Mouse (Mus musculus) mesoderm, embryonic 11.5 days (tissue): Measurements from ENCODE around the gene Parp11.

Experiments
- DNase-seq: peaks from one replicate; pipeline ENCODE4 v3.0.0-alpha.2; 2012; ENCODE audit warnings: low read depth, low spot score

Gene Parp11

DNA sequence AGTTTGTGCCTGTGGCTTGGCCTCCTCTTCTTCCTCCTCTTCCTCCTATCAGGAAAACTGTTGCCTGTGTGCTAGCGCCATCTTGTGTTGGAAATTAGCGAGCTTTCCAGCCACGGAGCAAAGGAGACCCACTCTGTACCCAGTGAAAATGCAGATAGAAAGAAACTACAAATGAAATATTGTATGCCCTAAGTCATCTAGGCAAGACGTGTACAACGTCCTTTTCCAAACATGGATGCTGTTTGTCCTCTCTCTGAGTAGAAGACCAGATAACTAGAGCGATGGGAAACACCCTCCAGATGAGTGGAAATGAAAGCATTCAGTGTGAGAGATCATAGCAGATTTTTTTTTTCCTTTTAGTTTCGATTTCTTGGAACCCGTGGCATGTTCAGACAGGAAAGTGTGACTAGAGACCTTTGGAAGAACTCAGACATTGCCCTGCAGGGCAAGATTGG, at the start of gene Parp11:
Parp11 (plus strand) TSS at position 405 of the 455 bp plus-strand sequence.
- DNase-seq = peak; percentile 71

GRCm38 (mm10) chr6:127398073-127398472, 48.6 kb upstream of the Parp11 start:
- no peak for DNase-seq

DNA sequence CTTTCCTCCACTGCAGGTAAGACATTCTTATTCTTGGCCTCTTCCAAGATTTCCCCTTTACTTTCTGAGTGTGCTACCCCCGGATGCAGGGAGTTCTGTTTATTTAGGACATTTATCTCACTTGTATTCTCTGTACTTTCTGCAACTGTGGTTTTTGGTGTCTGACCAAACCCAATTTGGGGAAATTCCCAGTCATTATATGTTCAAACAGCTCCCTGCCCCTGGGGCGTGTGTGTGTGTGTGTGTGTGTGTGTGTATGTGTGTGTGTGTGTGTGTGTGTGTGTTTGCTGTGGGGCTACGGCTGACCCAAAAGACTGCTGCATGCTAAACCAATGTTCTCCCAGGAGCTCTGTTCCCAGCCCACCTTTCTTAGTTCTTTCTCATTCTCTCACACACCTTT, 45.2 kb upstream of the Parp11 start:
- no peak for DNase-seq

GRCm38 (mm10) chr6:127404070-127404810, 42.4 kb upstream of the Parp11 start:
- DNase-seq = peak; percentile 35

DNA sequence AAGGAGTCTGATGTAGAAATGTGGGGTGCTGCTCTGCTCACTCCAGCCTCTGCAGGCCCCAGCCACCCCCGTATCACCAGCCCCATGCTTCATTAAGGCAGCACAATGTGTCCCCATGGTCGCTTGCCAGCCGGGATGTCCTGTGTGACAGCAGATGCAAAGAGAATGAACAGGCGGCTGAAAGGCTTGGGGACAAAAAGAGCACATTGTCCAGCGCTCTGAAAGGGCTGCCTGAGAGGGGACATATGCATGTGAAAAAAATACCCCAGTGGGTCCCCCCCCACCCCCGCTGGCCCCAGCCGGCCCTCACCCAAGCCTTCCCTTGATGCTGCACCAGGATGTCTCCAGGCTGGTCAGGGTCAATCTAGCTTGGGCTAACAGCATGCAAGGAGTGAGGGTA, 41.0 kb upstream of the Parp11 start:
- DNase-seq = peak; percentile 34

DNA sequence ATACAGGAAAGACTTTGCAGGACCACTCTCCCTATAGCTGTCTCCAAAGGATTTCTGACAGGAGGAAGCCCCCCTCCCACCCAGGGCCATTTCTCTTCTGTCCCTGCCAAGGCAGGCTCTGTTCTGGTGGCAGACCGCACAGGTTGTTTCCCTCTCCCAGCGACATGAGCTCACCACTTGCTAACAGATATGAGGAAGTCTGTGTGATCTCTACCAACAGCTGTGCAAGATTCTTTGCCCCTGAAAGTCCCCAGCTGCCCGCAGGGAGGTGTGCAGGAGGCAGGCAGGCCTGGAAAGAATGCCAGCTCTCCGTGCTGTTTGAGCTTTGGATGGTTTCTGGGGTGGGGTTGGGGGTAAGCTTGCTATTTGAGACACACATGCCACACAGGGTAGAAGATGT, 38.9 kb upstream of the Parp11 start:
- DNase-seq = peak; percentile 42

GRCm38 (mm10) chr6:127417525-127418184, 29.0 kb upstream of the Parp11 start:
- no peak for DNase-seq

- DNase-seq = no peak
These were observed 28.3 kb upstream of the Parp11 start for GRCm38 (mm10) chr6:127418322-127418721.

DNA sequence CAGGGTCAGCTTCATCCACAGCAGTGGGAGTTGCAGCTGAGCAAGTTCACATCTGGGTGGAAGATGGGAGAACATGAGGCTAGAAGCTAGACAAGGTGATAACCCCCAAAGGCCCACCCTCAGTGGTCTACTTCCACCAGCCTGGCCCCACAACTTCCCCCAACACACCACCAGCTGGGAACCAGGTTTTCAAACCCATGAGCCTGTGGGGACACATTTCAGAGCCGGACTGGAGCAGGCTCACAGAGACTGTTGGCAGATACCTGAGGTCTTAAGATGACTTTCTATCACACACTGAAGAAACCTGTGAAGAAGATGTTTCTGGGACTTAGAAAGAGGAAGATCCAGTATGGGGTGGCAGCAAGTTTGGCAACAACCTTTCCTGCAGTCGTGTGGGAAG, 26.5 kb upstream of the Parp11 start:
- no peak for DNase-seq

- no peak for DNase-seq
These were observed 21.5 kb upstream of the Parp11 start for GRCm38 (mm10) chr6:127425095-127425494.

DNA sequence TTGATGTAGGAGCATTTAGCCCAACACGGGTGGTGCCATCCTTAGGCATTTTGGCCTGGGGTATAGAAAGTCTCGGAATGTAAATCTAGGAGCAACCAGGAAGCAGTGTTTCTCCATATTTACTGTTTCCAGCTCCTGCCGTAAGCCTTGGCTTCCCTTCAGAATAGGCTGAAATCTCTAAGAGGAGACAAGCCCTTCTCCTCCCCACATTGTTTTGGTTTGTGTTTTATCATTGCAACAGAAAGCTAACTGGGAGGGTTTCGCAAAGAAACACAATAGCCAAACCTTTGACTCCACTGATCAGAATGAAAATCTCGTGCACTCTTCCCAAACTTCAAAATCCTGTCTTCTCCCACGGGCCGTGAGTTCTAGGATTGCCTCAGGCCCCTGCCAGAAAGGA, 15.9 kb upstream of the Parp11 start:
- no peak for DNase-seq

DNA sequence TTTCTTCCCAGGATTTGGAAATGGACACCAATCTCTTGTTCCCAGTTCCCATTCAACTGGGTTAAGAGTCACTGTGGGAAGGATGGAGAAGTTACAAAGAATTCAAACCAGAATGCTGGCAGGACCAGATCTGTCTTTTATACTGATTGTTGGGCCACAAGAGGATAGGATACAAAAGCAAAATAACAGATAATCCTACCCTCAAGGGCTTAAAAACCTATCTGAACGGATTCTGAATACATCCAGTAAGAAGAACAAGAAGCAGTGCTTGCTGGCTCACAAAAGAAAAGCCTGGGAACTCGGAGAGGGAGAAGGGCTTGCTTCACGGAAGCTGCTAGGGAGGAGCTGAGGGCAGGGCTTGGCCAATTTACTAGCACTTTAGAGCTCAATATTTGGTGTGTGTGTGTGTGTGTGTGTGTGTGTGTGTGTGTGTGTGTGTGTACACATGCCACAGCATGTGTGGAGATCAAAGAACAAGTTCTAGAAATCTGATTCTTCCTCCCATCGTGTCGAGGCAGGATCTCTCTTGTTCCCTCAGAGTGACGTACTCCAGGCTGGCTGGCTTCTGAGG, 15.4 kb upstream of the Parp11 start:
- no peak for DNase-seq

GRCm38 (mm10) chr6:127433886-127434647, 12.6 kb upstream of the Parp11 start:
- DNase-seq = no peak

DNA sequence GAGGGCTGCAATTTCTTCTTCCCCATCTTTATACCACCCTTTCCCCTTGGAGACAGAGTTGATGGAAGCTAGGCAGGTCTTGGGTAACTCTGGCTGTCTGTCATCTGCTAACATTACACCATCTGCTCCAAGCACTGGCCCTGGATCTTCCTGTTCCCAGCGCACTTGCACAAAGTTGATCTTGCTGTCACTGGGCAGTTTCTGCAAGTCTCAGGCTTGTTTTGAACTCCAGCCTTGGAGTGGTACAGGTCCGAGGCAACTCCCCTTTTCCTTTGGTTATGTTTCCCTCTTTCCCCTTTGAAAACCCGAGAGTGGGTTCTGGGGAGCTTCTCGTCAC, 12.0 kb upstream of the Parp11 start:
- DNase-seq = no peak

GRCm38 (mm10) chr6:127439063-127439462, 7.6 kb upstream of the Parp11 start:
- DNase-seq = no peak

GRCm38 (mm10) chr6:127439540-127440195, 7.0 kb upstream of the Parp11 start:
- DNase-seq = no peak

- no peak for DNase-seq
These were observed 6.1 kb upstream of the Parp11 start for GRCm38 (mm10) chr6:127440416-127441104.

DNA sequence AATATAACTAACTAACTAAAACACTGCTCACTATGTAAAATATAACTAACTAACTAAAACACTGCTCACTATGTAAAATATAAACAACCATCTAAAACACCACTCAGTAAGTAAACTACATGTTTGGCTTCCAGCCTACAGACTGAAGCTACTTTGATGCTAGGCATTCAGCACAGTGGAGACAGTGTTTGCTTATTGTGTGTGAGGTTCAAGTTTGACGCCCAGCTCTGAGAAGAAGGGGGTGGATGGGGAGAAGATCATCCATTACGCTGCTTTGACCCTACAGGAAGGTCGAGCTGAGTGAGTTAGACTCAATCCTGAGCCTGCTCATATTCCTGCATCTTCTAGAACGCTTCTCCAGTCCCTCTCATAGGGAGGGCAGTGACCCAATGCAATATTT, 4.1 kb upstream of the Parp11 start:
- no peak for DNase-seq

GRCm38 (mm10) chr6:127443910-127444309, 2.7 kb upstream of the Parp11 start:
- DNase-seq = no peak

DNA sequence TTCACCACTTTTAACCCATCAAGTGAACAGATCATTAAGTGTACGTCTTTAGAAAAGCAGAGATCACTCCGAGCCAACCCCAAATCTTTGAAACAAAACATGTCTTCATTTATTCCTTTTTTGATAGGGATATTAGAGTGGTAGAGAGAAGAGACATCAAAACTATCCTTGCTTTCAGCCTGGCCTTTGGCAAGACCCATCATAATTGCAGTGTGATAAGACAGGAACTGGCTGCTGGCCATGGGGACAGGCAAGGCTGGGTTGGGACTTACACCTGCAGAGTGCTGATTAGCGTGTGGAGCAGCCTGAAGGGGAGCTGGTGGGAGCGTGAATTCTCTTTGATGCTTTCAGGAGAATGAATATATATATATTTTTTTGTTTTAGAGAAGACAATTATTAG, 2.2 kb upstream of the Parp11 start:
- DNase-seq = no peak
